Mouse (Mus musculus) lung, adult 2 months (tissue): ENCODE results near the gene Arhgap25. TPM values are rescaled to one million over a fixed set of nuclear protein-coding genes. Genes with fewer than 3 reads are reported as not detected.
"Not testable (repeated sequence)": the region's sequence is repeated elsewhere in the genome, so short reads cannot be mapped to it uniquely, and the experiment has no call there.

ENCODE experiments used
- DNase-seq: peaks from one replicate; pipeline ENCODE4 v3.0.0; 2022
- H3K4me1 ChIP-seq: fragments of 200-500 bp; 2 replicates; pipeline ENCODE4 v1.6.1; 2011; ENCODE audit warnings: low read length; ENCODE audit not compliant: control insufficient read depth, insufficient read depth
- H3K4me3 ChIP-seq: fragments of 200-500 bp; replicated peaks from 2 replicates; pipeline ENCODE3; 2011; ENCODE audit warnings: low read depth, mild to moderate bottlenecking, control low read depth, low read length; ENCODE audit errors: extremely low read depth
- CTCF ChIP-seq: fragments of 200-500 bp; IDR thresholded peaks from 2 replicates; pipeline ENCODE4 v1.5.1; 2011; ENCODE audit warnings: mild to moderate bottlenecking, low read length, control low read depth; ENCODE audit not compliant: insufficient read depth
- POLR2A ChIP-seq: fragments of 200-500 bp; IDR thresholded peaks from 2 replicates; pipeline ENCODE4 v1.6.1; 2011; ENCODE audit warnings: low read depth, mild to moderate bottlenecking, control low read depth, low read length, borderline replicate concordance; ENCODE audit errors: extremely low read depth
- WGBS: fragments of 180-500 bp; shearing (Covaris S2); methylation state at CpG from one replicate; pipeline ENCODE4 v1.1.7; 2018; 5-methylcytosine and 5-hydroxymethylcytosine counted together
- polyA plus RNA-seq: library from polyadenylated mRNA; depleted of rRNA; stranded (reverse); fragments of >200 nt; gene quantifications from 2 replicates; pipeline ENCODE4 v1.2.3, GENCODE M21; 2012

Gene Arhgap25
- polyA plus RNA-seq, 1 experiment: 6.6 TPM

DNA sequence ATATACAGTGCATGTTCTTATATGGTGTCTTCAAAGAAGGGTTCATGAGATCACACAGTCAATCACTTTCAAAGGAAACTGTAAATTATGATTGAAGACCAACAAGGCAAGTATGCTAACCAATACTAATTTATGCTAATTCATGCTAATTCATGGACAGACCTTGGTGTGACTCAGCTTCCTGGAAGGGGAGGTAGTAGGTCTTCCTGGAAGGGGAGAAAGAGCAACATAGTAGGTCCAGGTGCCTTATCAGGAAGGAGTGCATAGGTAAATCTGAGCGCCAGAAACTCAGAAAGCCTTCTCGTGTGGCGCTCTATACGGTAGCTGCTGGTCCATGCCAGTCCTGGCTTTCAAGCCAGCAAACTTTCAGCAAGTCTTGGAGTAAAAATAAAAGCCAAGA lies 8.8 kb downstream of the Arhgap25 start:
- 87% methylated on average over 4 of the region's 4 CpGs for WGBS
- TF ChIP-seq CTCF (no peak), POLR2A (no peak)
- no peak for DNase-seq

DNA sequence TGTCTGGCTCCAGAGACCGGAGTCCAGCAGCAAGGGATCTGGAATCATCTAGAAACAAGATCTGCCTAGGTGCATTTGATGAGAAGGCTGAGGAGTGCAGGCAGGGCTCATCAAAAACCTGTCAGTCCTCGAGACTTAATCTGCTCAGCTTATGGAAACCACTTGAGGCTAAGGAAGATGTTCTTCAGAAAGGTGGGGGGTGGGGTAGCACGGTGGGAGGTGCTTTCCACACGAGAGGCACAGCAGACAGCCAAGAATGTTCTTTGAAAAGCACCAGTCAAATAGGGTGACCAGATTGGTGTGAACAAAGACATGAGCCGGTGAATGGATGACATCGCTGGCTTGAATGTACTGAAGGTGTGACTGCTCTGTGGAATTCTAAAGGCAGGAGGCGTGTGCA lies 9.3 kb downstream of the Arhgap25 start:
- no peaks in the 10 kb centered on the region; the same call in 1 of the 2 replicates for H3K4me1 ChIP-seq
- WGBS: 72% methylated on average over 7 of the region's 7 CpGs
- DNase-seq: no peak
- TF ChIP-seq CTCF (no peak), POLR2A (no peak)
- H3K4me3 ChIP-seq: no peak overlapping the region

More for the DNA sequence above, 8.8 kb downstream of the Arhgap25 start:
- H3K4me1 ChIP-seq: no peaks in the 10 kb centered on the region; the same call in 1 of the 2 replicates
- no peak overlapping the region for H3K4me3 ChIP-seq

GRCm38 (mm10) chr6:87523085-87523484 lies 10.0 kb downstream of the Arhgap25 start:
- TF ChIP-seq POLR2A (no peak), CTCF (no peak)
- Histone ChIP-seq H3K4me1 (no peaks in the 10 kb centered on the region), H3K4me3 (no peak overlapping the region)
- WGBS: 73% methylated on average over 2 of the region's 2 CpGs
- DNase-seq: no peak

DNA sequence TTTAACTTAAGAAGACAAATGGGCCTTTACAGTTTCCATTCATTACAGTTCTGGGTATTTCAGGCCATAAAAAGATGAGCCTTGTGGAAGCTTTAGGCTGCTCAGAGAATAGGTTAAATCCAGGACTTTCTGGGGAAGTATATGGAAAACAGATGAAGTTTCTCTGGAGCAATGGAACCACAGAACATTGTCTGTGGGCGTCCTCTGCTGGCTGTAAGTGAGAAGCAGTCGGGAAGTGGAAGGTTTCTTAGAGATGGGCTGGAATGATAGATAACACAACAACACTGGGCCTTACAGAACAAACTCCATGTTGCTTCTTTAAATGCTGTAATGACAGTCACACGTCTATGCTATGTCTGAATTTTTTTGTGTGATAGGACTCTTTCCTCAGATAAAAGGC lies 10.8 kb downstream of the Arhgap25 start:
- 32% methylated on average over 3 of the region's 3 CpGs for WGBS
- Histone ChIP-seq H3K4me3 (no peak overlapping the region), H3K4me1 (no peaks in the 10 kb centered on the region)
- TF ChIP-seq CTCF (peak; percentile 34; the same call in 1 of the 2 replicates), POLR2A (no peak)
- peak; percentile 50 for DNase-seq

- H3K4me1 ChIP-seq, H3K4me3 ChIP-seq: not testable (repeated sequence)
- WGBS: 80% methylated on average over 6 of the region's 6 CpGs
Observed at GRCm38 (mm10) chr6:87521705-87522104, 11.4 kb downstream of the Arhgap25 start.

GRCm38 (mm10) chr6:87520572-87520971 lies 12.5 kb downstream of the Arhgap25 start:
- H3K4me1 ChIP-seq: no peaks in the 10 kb centered on the region
- TF ChIP-seq POLR2A (no peak), CTCF (no peak)
- 85% methylated on average over 8 of the region's 8 CpGs for WGBS
- no peak for DNase-seq
- no peak overlapping the region for H3K4me3 ChIP-seq

More at GRCm38 (mm10) chr6:87521705-87522104, 11.4 kb downstream of the Arhgap25 start:
- DNase-seq: not testable (repeated sequence)

DNA sequence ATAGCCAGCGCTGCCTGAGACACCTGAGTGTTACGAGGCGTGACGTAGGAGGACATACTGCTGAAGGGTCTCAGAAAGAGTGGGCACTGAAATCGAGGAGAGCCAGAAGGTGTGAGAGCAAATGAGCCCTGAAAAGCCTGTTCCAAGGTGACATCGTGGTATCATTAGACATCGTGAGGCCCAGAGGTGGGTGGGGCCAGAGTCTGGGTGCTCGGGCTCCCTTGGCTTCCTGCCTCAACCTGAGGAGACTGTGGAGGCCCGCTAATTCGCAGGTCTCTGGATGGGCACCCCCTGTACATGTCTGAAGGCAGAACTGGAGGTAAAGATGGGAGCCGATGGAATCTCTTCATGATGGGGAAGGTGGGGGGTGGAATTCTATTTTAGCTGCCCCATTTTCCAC lies 13.2 kb downstream of the Arhgap25 start:
- Histone ChIP-seq H3K4me3 (no peak overlapping the region), H3K4me1 (no peaks in the 10 kb centered on the region)
- no peak for DNase-seq
- TF ChIP-seq CTCF (no peak), POLR2A (no peak)
- 72% methylated on average over 11 of the region's 11 CpGs for WGBS

- no peak for TF ChIP-seq POLR2A
- no peak for TF ChIP-seq CTCF
- Histone ChIP-seq H3K4me1 (no peaks in the 10 kb centered on the region), H3K4me3 (no peak overlapping the region)
- WGBS: 88% methylated on average over 10 of the region's 10 CpGs
- DNase-seq: no peak
Observed at GRCm38 (mm10) chr6:87518622-87519021, 14.4 kb downstream of the Arhgap25 start.

DNA sequence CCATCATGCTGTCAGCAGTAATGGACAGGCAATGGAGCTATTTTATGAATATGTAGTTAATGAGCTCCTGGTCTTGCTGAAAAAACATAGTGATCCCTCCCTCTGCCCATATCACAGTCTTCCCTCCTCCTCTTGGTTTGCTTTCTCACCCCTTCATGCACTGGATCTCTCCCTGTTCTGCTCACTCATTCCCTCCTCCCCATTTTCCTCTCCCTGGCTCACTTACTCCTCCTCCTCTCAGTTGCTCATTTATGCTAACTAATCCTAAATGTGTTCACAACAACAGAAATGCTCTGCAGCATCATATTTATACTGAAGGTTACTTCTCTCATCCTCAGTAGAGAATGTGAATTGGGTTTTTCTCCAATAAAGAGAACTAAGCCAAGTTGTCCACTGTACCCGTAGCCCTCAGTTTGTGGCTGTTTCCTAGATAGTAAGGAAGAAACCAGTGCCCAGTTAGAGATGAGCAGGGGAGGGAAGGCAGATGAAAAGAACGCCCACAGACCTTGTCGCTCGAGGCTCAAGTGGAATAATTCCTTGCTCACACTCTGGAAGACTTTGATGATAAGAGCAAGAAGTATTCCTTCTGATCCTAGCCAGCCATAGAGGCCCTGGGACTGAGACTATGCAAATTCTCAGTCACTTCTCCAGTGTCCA lies 15.2 kb downstream of the Arhgap25 start:
- 84% methylated on average over 4 of the region's 4 CpGs for WGBS
- Histone ChIP-seq H3K4me1 (no peaks in the 10 kb centered on the region), H3K4me3 (no peak overlapping the region)
- no peak for TF ChIP-seq POLR2A
- TF ChIP-seq CTCF: no peak
- no peak for DNase-seq

DNA sequence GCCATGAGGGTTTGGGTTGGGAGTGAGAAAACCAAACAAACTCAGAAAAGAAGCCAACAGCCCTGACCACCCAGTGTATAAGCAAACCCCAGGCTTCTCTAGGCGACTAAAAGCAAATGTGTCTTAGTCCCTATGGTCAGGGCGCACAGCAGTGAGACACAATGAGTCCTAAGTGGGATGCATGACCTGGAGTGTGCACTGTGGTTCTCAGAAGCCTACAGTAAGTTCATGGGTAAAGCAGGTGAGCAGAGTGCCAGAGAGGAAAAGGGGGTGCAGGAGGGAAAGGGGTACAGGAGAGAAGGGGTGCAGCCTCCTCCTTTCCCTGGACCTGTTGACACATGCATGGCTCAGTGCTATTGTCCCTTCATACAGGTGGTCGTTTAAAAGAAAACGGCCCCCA lies 18.7 kb downstream of the Arhgap25 start:
- DNase-seq: no peak
- Histone ChIP-seq H3K4me1 (peaks cover 5% of the 10 kb centered on the region; the same call in 1 of the 2 replicates), H3K4me3 (no peak overlapping the region)
- WGBS: 83% methylated on average over 4 of the region's 4 CpGs
- TF ChIP-seq CTCF (no peak), POLR2A (no peak)
